Mouse (Mus musculus): ENCODE measurements at regions not wholly inside any gene's neighbourhood (a gene's known extent, or its start where the extent isn't known, plus 50 kb on each side); places are given as distances from the start of the nearest gene placed in this dataset.

DNA sequence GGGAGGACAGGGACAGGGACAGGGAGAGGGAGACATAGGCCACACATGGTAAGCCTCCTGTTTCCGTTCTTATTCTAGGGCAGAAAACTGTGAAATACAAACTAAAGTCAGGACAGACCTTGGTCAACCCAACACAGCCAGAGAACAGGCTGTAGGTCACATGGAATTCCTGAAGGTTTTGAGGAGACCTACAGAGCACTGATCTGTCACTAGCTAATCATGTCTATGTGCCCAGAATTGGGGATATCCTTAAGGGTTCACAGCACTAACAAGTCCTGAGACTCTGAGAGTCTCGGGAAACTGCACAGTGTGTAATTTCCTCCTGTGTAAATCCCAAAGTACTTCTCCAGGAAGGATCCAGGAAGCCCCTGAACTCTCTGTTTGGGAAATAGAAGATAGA, 94.6 kb downstream of the Trib2 start:
- no peak overlapping the region for H3K9ac ChIP-seq (replicated peaks)
- H3K4me1 ChIP-seq (replicated peaks; ENCODE audit: control insufficient read depth in 2 of 2, insufficient read depth in 2 of 2, low read length in 1 of 2), result no peaks in the 10 kb centered on the region
- no peak for ATAC-seq (ENCODE audit: insufficient read depth)
- no peak for DNase-seq (ENCODE audit: low read depth in 3 of 3, low spot score in 3 of 3)
- TF ChIP-seq EP300 (IDR thresholded peaks at IDR 0.05; ENCODE audit: low read depth) (no peak), CTCF (IDR thresholded peaks at IDR 0.05; ENCODE audit: low read depth) (no peak)
- WGBS (ENCODE audit: insufficient replicate concordance), result 42% methylated on average over 2 of the region's 2 CpGs
- no peaks in the 10 kb centered on the region for H3K27me3 ChIP-seq (ENCODE audit: control insufficient read depth, insufficient read depth, low read length)
- H3K9me3 ChIP-seq (ENCODE audit: control insufficient read depth, low read length), result no peaks in the 10 kb centered on the region
- no peaks in the 10 kb centered on the region for H3K36me3 ChIP-seq (replicated peaks; ENCODE audit: control insufficient read depth, insufficient read depth, low read depth)
- H3K4me3 ChIP-seq (ENCODE audit: insufficient read depth in 1 of 2, low read depth in 2 of 2, low read length in 2 of 2), result no peak overlapping the region
- no peak overlapping the region for H3K4me2 ChIP-seq (ENCODE audit: low read depth)
- no peak overlapping the region for H3K27ac ChIP-seq

DNA sequence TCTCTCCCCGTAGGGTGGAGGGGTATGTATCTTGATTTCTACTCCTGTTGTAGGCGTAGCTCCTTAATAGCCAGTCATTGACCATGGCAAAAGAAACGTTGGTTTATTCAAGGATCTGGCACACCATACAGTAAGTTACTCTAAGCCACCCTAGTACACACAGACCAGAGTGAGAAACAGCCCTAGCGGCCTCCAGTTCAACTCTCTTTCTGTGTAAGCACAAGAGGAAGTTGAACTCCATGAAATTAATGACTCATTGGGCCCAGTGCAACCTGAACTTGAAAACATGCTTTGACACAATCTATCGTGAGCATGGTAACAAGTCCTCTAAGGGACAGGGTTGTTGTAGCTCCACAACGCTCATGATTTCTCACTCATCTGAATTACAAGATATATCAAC, 96.6 kb downstream of the Trib2 start:
- DNase-seq (ENCODE audit: low read depth in 3 of 3, low spot score in 3 of 3), result no peak
- Histone ChIP-seq H3K27ac (no peak overlapping the region), H3K27me3 (ENCODE audit: control insufficient read depth, insufficient read depth, low read length) (no peaks in the 10 kb centered on the region), H3K9ac (replicated peaks) (no peak overlapping the region), H3K4me2 (ENCODE audit: low read depth) (no peak overlapping the region), H3K4me1 (replicated peaks; ENCODE audit: control insufficient read depth in 2 of 2, insufficient read depth in 2 of 2, low read length in 1 of 2) (no peaks in the 10 kb centered on the region), H3K4me3 (ENCODE audit: insufficient read depth in 1 of 2, low read depth in 2 of 2, low read length in 2 of 2) (no peak overlapping the region), H3K36me3 (replicated peaks; ENCODE audit: control insufficient read depth, insufficient read depth, low read depth) (no peaks in the 10 kb centered on the region), H3K9me3 (ENCODE audit: control insufficient read depth, low read length) (no peaks in the 10 kb centered on the region)
- 42% methylated on average over 6 of the region's 6 CpGs for WGBS (ENCODE audit: insufficient replicate concordance)
- TF ChIP-seq EP300 (IDR thresholded peaks at IDR 0.05; ENCODE audit: low read depth) (no peak), CTCF (IDR thresholded peaks at IDR 0.05; ENCODE audit: low read depth) (no peak)
- ATAC-seq (ENCODE audit: insufficient read depth), result no peak

- Histone ChIP-seq H3K36me3 (replicated peaks; ENCODE audit: control insufficient read depth, insufficient read depth, low read depth) (no peaks in the 10 kb centered on the region), H3K9ac (replicated peaks) (no peak overlapping the region), H3K9me3 (ENCODE audit: control insufficient read depth, low read length) (no peaks in the 10 kb centered on the region), H3K27ac (no peak overlapping the region), H3K27me3 (ENCODE audit: control insufficient read depth, insufficient read depth, low read length) (no peaks in the 10 kb centered on the region), H3K4me1 (replicated peaks; ENCODE audit: control insufficient read depth in 2 of 2, insufficient read depth in 2 of 2, low read length in 1 of 2) (no peaks in the 10 kb centered on the region), H3K4me3 (ENCODE audit: insufficient read depth in 1 of 2, low read depth in 2 of 2, low read length in 2 of 2) (no peak overlapping the region), H3K4me2 (ENCODE audit: low read depth) (no peak overlapping the region)
- no peak for TF ChIP-seq EP300 (IDR thresholded peaks at IDR 0.05; ENCODE audit: low read depth)
- no peak for TF ChIP-seq CTCF (IDR thresholded peaks at IDR 0.05; ENCODE audit: low read depth)
- no peak for DNase-seq (ENCODE audit: low read depth in 3 of 3, low spot score in 3 of 3)
- no peak for ATAC-seq (ENCODE audit: insufficient read depth)
- WGBS (ENCODE audit: insufficient replicate concordance), result 57% methylated on average over 1 of the region's 1 CpGs
Observed at GRCm38 (mm10) chr12:15718827-15719226, 97.9 kb downstream of the Trib2 start.

DNA sequence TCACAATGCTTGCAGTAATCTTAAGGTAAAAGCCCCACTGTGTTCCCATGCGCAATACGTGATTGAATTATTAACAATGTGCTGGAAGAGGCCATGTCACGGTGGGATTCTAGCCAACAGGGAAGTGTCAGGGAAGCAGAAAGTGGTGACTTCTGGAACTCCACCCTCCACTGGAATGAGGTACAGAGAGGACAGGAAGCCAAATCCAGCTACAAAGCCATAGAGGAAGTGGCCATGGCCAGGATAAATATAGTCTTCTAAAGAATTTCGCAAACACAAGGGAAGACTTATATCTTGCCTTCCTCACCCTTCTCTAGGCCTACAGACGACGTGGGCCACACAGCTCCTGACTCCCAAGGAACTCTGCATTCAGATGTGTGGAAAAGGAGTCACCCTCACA, 98.7 kb downstream of the Trib2 start:
- H3K36me3 ChIP-seq (replicated peaks; ENCODE audit: control insufficient read depth, insufficient read depth, low read depth), result no peaks in the 10 kb centered on the region
- H3K9me3 ChIP-seq (ENCODE audit: control insufficient read depth, low read length), result no peaks in the 10 kb centered on the region
- ATAC-seq (ENCODE audit: insufficient read depth), result no peak
- no peak overlapping the region for H3K27ac ChIP-seq
- DNase-seq (ENCODE audit: low read depth in 3 of 3, low spot score in 3 of 3), result no peak
- H3K4me2 ChIP-seq (ENCODE audit: low read depth), result no peak overlapping the region
- no peak overlapping the region for H3K4me3 ChIP-seq (ENCODE audit: insufficient read depth in 1 of 2, low read depth in 2 of 2, low read length in 2 of 2)
- 48% methylated on average over 6 of the region's 6 CpGs for WGBS (ENCODE audit: insufficient replicate concordance)
- H3K27me3 ChIP-seq (ENCODE audit: control insufficient read depth, insufficient read depth, low read length), result no peaks in the 10 kb centered on the region
- no peak overlapping the region for H3K9ac ChIP-seq (replicated peaks)
- TF ChIP-seq EP300 (IDR thresholded peaks at IDR 0.05; ENCODE audit: low read depth), result no peak
- no peak for TF ChIP-seq CTCF (IDR thresholded peaks at IDR 0.05; ENCODE audit: low read depth)
- no peaks in the 10 kb centered on the region for H3K4me1 ChIP-seq (replicated peaks; ENCODE audit: control insufficient read depth in 2 of 2, insufficient read depth in 2 of 2, low read length in 1 of 2)

GRCm38 (mm10) chr12:15717342-15717741, 99.4 kb downstream of the Trib2 start:
- no peak for ATAC-seq (ENCODE audit: insufficient read depth)

More at GRCm38 (mm10) chr12:15717342-15717741, 99.4 kb downstream of the Trib2 start:
- Histone ChIP-seq H3K27me3 (ENCODE audit: control insufficient read depth, insufficient read depth, low read length) (no peaks in the 10 kb centered on the region), H3K9ac (replicated peaks) (no peak overlapping the region), H3K4me1 (replicated peaks; ENCODE audit: control insufficient read depth in 2 of 2, insufficient read depth in 2 of 2, low read length in 1 of 2) (no peaks in the 10 kb centered on the region), H3K4me3 (ENCODE audit: insufficient read depth in 1 of 2, low read depth in 2 of 2, low read length in 2 of 2) (no peak overlapping the region), H3K36me3 (replicated peaks; ENCODE audit: control insufficient read depth, insufficient read depth, low read depth) (no peaks in the 10 kb centered on the region), H3K9me3 (ENCODE audit: control insufficient read depth, low read length) (no peaks in the 10 kb centered on the region), H3K4me2 (ENCODE audit: low read depth) (no peak overlapping the region), H3K27ac (no peak overlapping the region)
- no peak for TF ChIP-seq CTCF (IDR thresholded peaks at IDR 0.05; ENCODE audit: low read depth)
- no peak for TF ChIP-seq EP300 (IDR thresholded peaks at IDR 0.05; ENCODE audit: low read depth)
- 52% methylated on average over 3 of the region's 3 CpGs for WGBS (ENCODE audit: insufficient replicate concordance)
- DNase-seq (ENCODE audit: low read depth in 3 of 3, low spot score in 3 of 3), result no peak

Data from liver, embryonic 14.5 days (tissue).